Comparison of ENCODE assay signal across 23 mouse cellular contexts in the genomic region with DNA sequence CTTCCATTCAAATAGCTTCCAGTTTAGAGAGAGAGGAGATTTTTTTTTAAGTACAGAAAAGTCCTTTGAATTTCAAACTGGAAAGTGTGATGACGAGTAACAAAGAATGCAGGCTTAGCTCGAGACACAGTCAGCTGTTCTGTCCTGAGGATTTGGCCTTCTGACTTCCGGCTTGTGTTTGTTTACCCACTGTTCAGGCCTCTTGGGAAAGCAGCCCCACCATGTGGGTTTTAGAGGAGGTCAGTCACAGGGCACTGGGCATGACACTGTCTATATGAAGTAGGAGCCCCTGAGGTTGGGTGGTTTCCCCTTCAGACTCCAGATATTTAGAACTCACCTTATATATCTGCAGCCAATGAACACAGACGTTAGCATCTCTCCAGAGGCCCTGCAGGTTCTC.
DNase-seq lines count a peak whose midpoint lies in the region; ATAC-seq lines count a peak whose summit lies in the region.
"Had no signal": no experiment of that assay in that cellular context is flagged by ENCODE, and none has a peak within 500 bp of the region (broad histone marks: within the 10 kb centered on the region; RNA-seq: fewer than 3 reads in every experiment).

No protein-coding gene starts in this region.

- H3K36me3 ChIP-seq in kidney, embryonic 15.5 days, result 0 out of 2 replicates have a peak, but pooled peaks cover 7% of the 10 kb centered on the region
- H3K36me3 ChIP-seq in kidney, embryonic 14.5 days (ENCODE audit: control insufficient read depth, insufficient read depth, low read length), result no peaks in the 10 kb centered on the region
- H3K36me3 ChIP-seq in lung, embryonic 16.5 days (ENCODE audit: control insufficient read depth, insufficient read depth, low read length), result no peaks in the 10 kb centered on the region
- H3K36me3 ChIP-seq: embryonic facial prominence, embryonic 13.5 days; hindbrain, embryonic 13.5 days; neural tube, embryonic 12.5 days had no signal

- H3K4me1 ChIP-seq in kidney, embryonic 15.5 days, result no peaks in the 10 kb centered on the region
- H3K4me1 ChIP-seq in kidney, embryonic 14.5 days (ENCODE audit: control insufficient read depth, insufficient read depth, low read length), result no peaks in the 10 kb centered on the region
- peaks cover 9% of the 10 kb centered on the region for H3K4me1 ChIP-seq in lung, embryonic 16.5 days (replicated peaks; ENCODE audit: control insufficient read depth, insufficient read depth, low read length)
- H3K4me1 ChIP-seq: embryonic facial prominence, embryonic 13.5 days; forebrain, embryonic 13.5 days; hindbrain, embryonic 13.5 days; megakaryocyte, embryonic 14.5 days; neural tube, embryonic 12.5 days had no signal

- H3K4me2 ChIP-seq in kidney, embryonic 15.5 days, result no peak overlapping the region
- no peak overlapping the region for H3K4me2 ChIP-seq in kidney, embryonic 14.5 days (replicated peaks; ENCODE audit: low read depth, low read length)
- no peak overlapping the region for H3K4me2 ChIP-seq in lung, embryonic 16.5 days (ENCODE audit: low read depth, low read length)
- H3K4me2 ChIP-seq: embryonic facial prominence, embryonic 13.5 days; forebrain, embryonic 13.5 days; hindbrain, embryonic 13.5 days; neural tube, embryonic 12.5 days had no signal

- DNase-seq in lung, postnatal 4 days, result no peak
- DNase-seq in embryo, embryonic 11 days, result peak; percentile 17
- peak; percentile 34 for DNase-seq in yolk sac, embryonic 10.5 days (ENCODE audit: low spot score)
- no peak for DNase-seq in adrenal gland, postnatal 4 days (ENCODE audit: low spot score in 2 of 2)
- DNase-seq: adrenal gland, postnatal 25 days; cerebellum, adult 9-10 months; gastrocnemius, postnatal 36 days; heart, postnatal 36 days; kidney, adult 18-20 months; layer of hippocampus, adult 9-11 months; midbrain, embryonic 14.5 days; right cerebral cortex, postnatal 14 days; thymus, adult 2 months; thymus, postnatal 4 days had no signal

- no peak overlapping the region for H3K4me3 ChIP-seq in kidney, embryonic 15.5 days (replicated peaks)
- no peak overlapping the region for H3K4me3 ChIP-seq in kidney, embryonic 14.5 days (ENCODE audit: low read length)
- no peak overlapping the region for H3K4me3 ChIP-seq in lung, embryonic 16.5 days (ENCODE audit: low read length)
- H3K4me3 ChIP-seq: embryonic facial prominence, embryonic 13.5 days; forebrain, embryonic 13.5 days; hindbrain, embryonic 13.5 days; megakaryocyte, embryonic 14.5 days; neural tube, embryonic 12.5 days had no signal

- H3K9me3 ChIP-seq in kidney, embryonic 15.5 days (replicated peaks), result no peaks in the 10 kb centered on the region
- no peaks in the 10 kb centered on the region for H3K9me3 ChIP-seq in kidney, embryonic 14.5 days (ENCODE audit: control insufficient read depth, low read length)
- H3K9me3 ChIP-seq in lung, embryonic 16.5 days (ENCODE audit: control insufficient read depth, low read length), result no peaks in the 10 kb centered on the region
- H3K9me3 ChIP-seq: forebrain, embryonic 13.5 days; neural tube, embryonic 12.5 days had no signal

- H3K27ac ChIP-seq in kidney, embryonic 15.5 days, result no peak overlapping the region
- H3K27ac ChIP-seq in kidney, embryonic 14.5 days (ENCODE audit: low read depth, low read length), result no peak overlapping the region
- H3K27ac ChIP-seq in lung, embryonic 16.5 days (ENCODE audit: low read length), result peak overlapping the region; percentile 8; the same call in 1 of the 2 replicates
- H3K27ac ChIP-seq: embryonic facial prominence, embryonic 13.5 days; forebrain, embryonic 13.5 days; hindbrain, embryonic 13.5 days; neural tube, embryonic 12.5 days had no signal

- no peaks in the 10 kb centered on the region for H3K27me3 ChIP-seq in kidney, embryonic 15.5 days
- no peaks in the 10 kb centered on the region for H3K27me3 ChIP-seq in kidney, embryonic 14.5 days (ENCODE audit: control insufficient read depth, insufficient read depth, low read length)
- no peaks in the 10 kb centered on the region for H3K27me3 ChIP-seq in lung, embryonic 16.5 days (ENCODE audit: control insufficient read depth, insufficient read depth, low read depth, low read length)
- H3K27me3 ChIP-seq: embryonic facial prominence, embryonic 13.5 days; forebrain, embryonic 13.5 days; hindbrain, embryonic 13.5 days; megakaryocyte, embryonic 14.5 days; neural tube, embryonic 12.5 days had no signal

- 33% methylated on average over 4 of the region's 4 CpGs for WGBS in kidney, embryonic 15.5 days
- 39% methylated on average over 4 of the region's 4 CpGs for WGBS in kidney, embryonic 14.5 days
- WGBS in lung, embryonic 16.5 days, result 20% methylated on average over 4 of the region's 4 CpGs

- 0 out of 2 replicates have a peak, but pooled peaks have one; percentile 9 for ATAC-seq in kidney, embryonic 15.5 days (replicated peaks; ENCODE audit: low FRiP score)
- no peak for ATAC-seq in kidney, embryonic 14.5 days (ENCODE audit: low FRiP score, low TSS enrichment)
- peak; percentile 72; the same call in 1 of the 2 replicates for ATAC-seq in lung, embryonic 16.5 days (ENCODE audit: low read depth)
- ATAC-seq: CD4-positive, CD25-positive, alpha-beta regulatory T cell, adult 4 months; forebrain, embryonic 13.5 days had no signal

- H3K9ac ChIP-seq in kidney, embryonic 15.5 days, result no peak overlapping the region
- no peak overlapping the region for H3K9ac ChIP-seq in kidney, embryonic 14.5 days (ENCODE audit: low read depth, low read length)
- H3K9ac ChIP-seq in lung, embryonic 16.5 days (ENCODE audit: low read length), result no peak overlapping the region
- H3K9ac ChIP-seq: embryonic facial prominence, embryonic 13.5 days; forebrain, embryonic 13.5 days; hindbrain, embryonic 13.5 days; neural tube, embryonic 12.5 days had no signal

Comparison
In these comparisons a context has a peak if more than half of its experiments do, and no peak if none do; other contexts are left out.
1. DNase-seq: peak in embryo, embryonic 11 days (single experiment) and yolk sac, embryonic 10.5 days (single experiment); none in lung, postnatal 4 days (0 of 2) and adrenal gland, postnatal 4 days (0 of 2).